Mouse (Mus musculus): ENCODE data around the gene Ankrd36. TPM values are rescaled to one million over a fixed set of nuclear protein-coding genes. Genes with fewer than 3 reads are reported as not detected.

Gene Ankrd36
- polyA plus RNA-seq, 1 experiment from 2014 or later: not detected

- 72% methylated on average over 6 of the region's 6 CpGs for WGBS
- no peak overlapping the region for H3K27ac ChIP-seq (ENCODE audit: low read depth, low read length)
Measured at GRCm38 (mm10) chr11:5563898-5564297, 5.6 kb upstream of the Ankrd36 start.

GRCm38 (mm10) chr11:5565596-5565995 lies 3.9 kb upstream of the Ankrd36 start:
- no peak overlapping the region for H3K27ac ChIP-seq (ENCODE audit: low read depth, low read length)
- no peaks in the 10 kb centered on the region for H3K27me3 ChIP-seq (ENCODE audit: control insufficient read depth, insufficient read depth, low read length)
- H3K4me2 ChIP-seq (ENCODE audit: low read depth): no peak overlapping the region
- no peaks in the 10 kb centered on the region for H3K9me3 ChIP-seq (ENCODE audit: control insufficient read depth, low read length)
- no peaks in the 10 kb centered on the region for H3K4me1 ChIP-seq (ENCODE audit: control insufficient read depth, insufficient read depth, low read length)
- WGBS: 85% methylated on average over 3 of the region's 3 CpGs
- no peak overlapping the region for H3K4me3 ChIP-seq (ENCODE audit: low read depth, low read length)
- ATAC-seq (ENCODE audit: insufficient read depth, low FRiP score, low TSS enrichment) (no peak), DNase-seq (ENCODE audit: low spot score) (no peak)
- no peak overlapping the region for H3K9ac ChIP-seq (ENCODE audit: low read length)
- no peaks in the 10 kb centered on the region for H3K36me3 ChIP-seq (ENCODE audit: control insufficient read depth, insufficient read depth, low read length)

More at GRCm38 (mm10) chr11:5563898-5564297, 5.6 kb upstream of the Ankrd36 start:
- Histone ChIP-seq H3K4me3 (ENCODE audit: low read depth, low read length) (no peak overlapping the region), H3K9ac (ENCODE audit: low read length) (no peak overlapping the region), H3K36me3 (ENCODE audit: control insufficient read depth, insufficient read depth, low read length) (no peaks in the 10 kb centered on the region), H3K4me1 (ENCODE audit: control insufficient read depth, insufficient read depth, low read length) (no peaks in the 10 kb centered on the region), H3K4me2 (ENCODE audit: low read depth) (no peak overlapping the region), H3K9me3 (ENCODE audit: control insufficient read depth, low read length) (no peaks in the 10 kb centered on the region), H3K27me3 (ENCODE audit: control insufficient read depth, insufficient read depth, low read length) (no peaks in the 10 kb centered on the region)
- ATAC-seq (ENCODE audit: insufficient read depth, low FRiP score, low TSS enrichment) (no peak), DNase-seq (ENCODE audit: low spot score) (no peak)

GRCm38 (mm10) chr11:5566506-5566905 lies 3.0 kb upstream of the Ankrd36 start:
- Histone ChIP-seq H3K27me3 (ENCODE audit: control insufficient read depth, insufficient read depth, low read length) (no peaks in the 10 kb centered on the region), H3K4me1 (ENCODE audit: control insufficient read depth, insufficient read depth, low read length) (no peaks in the 10 kb centered on the region), H3K36me3 (ENCODE audit: control insufficient read depth, insufficient read depth, low read length) (no peaks in the 10 kb centered on the region), H3K4me3 (ENCODE audit: low read depth, low read length) (no peak overlapping the region), H3K9ac (ENCODE audit: low read length) (no peak overlapping the region), H3K4me2 (ENCODE audit: low read depth) (no peak overlapping the region), H3K27ac (ENCODE audit: low read depth, low read length) (no peak overlapping the region), H3K9me3 (ENCODE audit: control insufficient read depth, low read length) (no peaks in the 10 kb centered on the region)
- 82% methylated on average over 2 of the region's 2 CpGs for WGBS
- ATAC-seq (ENCODE audit: insufficient read depth, low FRiP score, low TSS enrichment) (no peak), DNase-seq (ENCODE audit: low spot score) (no peak)

- Histone ChIP-seq H3K4me1 (ENCODE audit: control insufficient read depth, insufficient read depth, low read length) (no peaks in the 10 kb centered on the region), H3K27me3 (ENCODE audit: control insufficient read depth, insufficient read depth, low read length) (no peaks in the 10 kb centered on the region), H3K9ac (ENCODE audit: low read length) (no peak overlapping the region), H3K9me3 (ENCODE audit: control insufficient read depth, low read length) (no peaks in the 10 kb centered on the region), H3K36me3 (ENCODE audit: control insufficient read depth, insufficient read depth, low read length) (no peaks in the 10 kb centered on the region), H3K27ac (ENCODE audit: low read depth, low read length) (no peak overlapping the region), H3K4me3 (ENCODE audit: low read depth, low read length) (no peak overlapping the region), H3K4me2 (ENCODE audit: low read depth) (no peak overlapping the region)
- WGBS: 98% methylated on average over 6 of the region's 6 CpGs
- DNase-seq (ENCODE audit: low spot score) (no peak), ATAC-seq (ENCODE audit: insufficient read depth, low FRiP score, low TSS enrichment) (no peak)
Measured at GRCm38 (mm10) chr11:5567654-5568053, 1.8 kb upstream of the Ankrd36 start.

GRCm38 (mm10) chr11:5568082-5568481 lies 1.4 kb upstream of the Ankrd36 start:
- H3K27ac ChIP-seq (ENCODE audit: low read depth, low read length): no peak overlapping the region
- H3K27me3 ChIP-seq (ENCODE audit: control insufficient read depth, insufficient read depth, low read length): no peaks in the 10 kb centered on the region
- DNase-seq (ENCODE audit: low spot score) (no peak), ATAC-seq (ENCODE audit: insufficient read depth, low FRiP score, low TSS enrichment) (no peak)
- H3K4me1 ChIP-seq (ENCODE audit: control insufficient read depth, insufficient read depth, low read length): no peaks in the 10 kb centered on the region
- no peaks in the 10 kb centered on the region for H3K36me3 ChIP-seq (ENCODE audit: control insufficient read depth, insufficient read depth, low read length)
- H3K4me3 ChIP-seq (ENCODE audit: low read depth, low read length): no peak overlapping the region
- H3K9ac ChIP-seq (ENCODE audit: low read length): no peak overlapping the region
- H3K4me2 ChIP-seq (ENCODE audit: low read depth): no peak overlapping the region
- 88% methylated on average over 5 of the region's 5 CpGs for WGBS
- H3K9me3 ChIP-seq (ENCODE audit: control insufficient read depth, low read length): no peaks in the 10 kb centered on the region

GRCm38 (mm10) chr11:5571856-5572255 lies 2.4 kb downstream of the Ankrd36 start:
- Histone ChIP-seq H3K27me3 (ENCODE audit: control insufficient read depth, insufficient read depth, low read length) (no peaks in the 10 kb centered on the region), H3K27ac (ENCODE audit: low read depth, low read length) (no peak overlapping the region), H3K4me2 (ENCODE audit: low read depth) (no peak overlapping the region), H3K4me1 (ENCODE audit: control insufficient read depth, insufficient read depth, low read length) (no peaks in the 10 kb centered on the region), H3K4me3 (ENCODE audit: low read depth, low read length) (no peak overlapping the region), H3K9me3 (ENCODE audit: control insufficient read depth, low read length) (no peaks in the 10 kb centered on the region), H3K9ac (ENCODE audit: low read length) (no peak overlapping the region), H3K36me3 (ENCODE audit: control insufficient read depth, insufficient read depth, low read length) (no peaks in the 10 kb centered on the region)
- ATAC-seq (ENCODE audit: insufficient read depth, low FRiP score, low TSS enrichment) (no peak), DNase-seq (ENCODE audit: low spot score) (no peak)
- WGBS: 93% methylated on average over 4 of the region's 4 CpGs

- Histone ChIP-seq H3K9me3 (ENCODE audit: control insufficient read depth, low read length) (no peaks in the 10 kb centered on the region), H3K36me3 (ENCODE audit: control insufficient read depth, insufficient read depth, low read length) (no peaks in the 10 kb centered on the region)
Measured at GRCm38 (mm10) chr11:5573821-5574220, 4.3 kb downstream of the Ankrd36 start.

GRCm38 (mm10) chr11:5575046-5575445 lies 5.6 kb downstream of the Ankrd36 start:
- no peak overlapping the region for H3K9ac ChIP-seq (ENCODE audit: low read length)
- ATAC-seq (ENCODE audit: insufficient read depth, low FRiP score, low TSS enrichment): no peak
- no peaks in the 10 kb centered on the region for H3K4me1 ChIP-seq (ENCODE audit: control insufficient read depth, insufficient read depth, low read length)
- no peaks in the 10 kb centered on the region for H3K36me3 ChIP-seq (ENCODE audit: control insufficient read depth, insufficient read depth, low read length)
- DNase-seq (ENCODE audit: low spot score): no peak
- 84% methylated on average over 6 of the region's 6 CpGs for WGBS
- H3K27me3 ChIP-seq (ENCODE audit: control insufficient read depth, insufficient read depth, low read length): no peaks in the 10 kb centered on the region
- H3K4me3 ChIP-seq (ENCODE audit: low read depth, low read length): no peak overlapping the region
- no peak overlapping the region for H3K27ac ChIP-seq (ENCODE audit: low read depth, low read length)
- H3K4me2 ChIP-seq (ENCODE audit: low read depth): no peak overlapping the region
- no peaks in the 10 kb centered on the region for H3K9me3 ChIP-seq (ENCODE audit: control insufficient read depth, low read length)

More at GRCm38 (mm10) chr11:5573821-5574220, 4.3 kb downstream of the Ankrd36 start:
- Histone ChIP-seq H3K4me1 (ENCODE audit: control insufficient read depth, insufficient read depth, low read length) (no peaks in the 10 kb centered on the region), H3K27ac (ENCODE audit: low read depth, low read length) (no peak overlapping the region), H3K9ac (ENCODE audit: low read length) (no peak overlapping the region), H3K27me3 (ENCODE audit: control insufficient read depth, insufficient read depth, low read length) (no peaks in the 10 kb centered on the region), H3K4me2 (ENCODE audit: low read depth) (no peak overlapping the region), H3K4me3 (ENCODE audit: low read depth, low read length) (no peak overlapping the region)
- DNase-seq (ENCODE audit: low spot score) (no peak), ATAC-seq (ENCODE audit: insufficient read depth, low FRiP score, low TSS enrichment) (no peak)
- 79% methylated on average over 2 of the region's 2 CpGs for WGBS

GRCm38 (mm10) chr11:5592336-5592735 lies 22.9 kb downstream of the Ankrd36 start:
- H3K9ac ChIP-seq (ENCODE audit: low read length): no peak overlapping the region

More at GRCm38 (mm10) chr11:5592336-5592735, 22.9 kb downstream of the Ankrd36 start:
- DNase-seq (ENCODE audit: low spot score): no peak
- no peak for ATAC-seq (ENCODE audit: insufficient read depth, low FRiP score, low TSS enrichment)
- no peak overlapping the region for H3K27ac ChIP-seq (ENCODE audit: low read depth, low read length)
- H3K4me1 ChIP-seq (ENCODE audit: control insufficient read depth, insufficient read depth, low read length): no peaks in the 10 kb centered on the region
- H3K27me3 ChIP-seq (ENCODE audit: control insufficient read depth, insufficient read depth, low read length): no peaks in the 10 kb centered on the region
- 83% methylated on average over 6 of the region's 6 CpGs for WGBS
- no peaks in the 10 kb centered on the region for H3K9me3 ChIP-seq (ENCODE audit: control insufficient read depth, low read length)
- H3K4me3 ChIP-seq (ENCODE audit: low read depth, low read length): no peak overlapping the region
- no peaks in the 10 kb centered on the region for H3K36me3 ChIP-seq (ENCODE audit: control insufficient read depth, insufficient read depth, low read length)
- no peak overlapping the region for H3K4me2 ChIP-seq (ENCODE audit: low read depth)

All from neural tube, embryonic 11.5 days (tissue).